Mouse (Mus musculus) kidney, postnatal 25 days (tissue): ENCODE measurements around the gene Lypd6b.
A peak's percentile ranks its signal among the peaks of the same experiment; 100 is the strongest.

Source experiments
- DNase-seq, 2 experiments: peaks; one replicate each; pipeline ENCODE4 v3.0.0; 2021; ENCODE audit warnings: mixed read lengths in 2 of 2

Lypd6b gene

GRCm38 (mm10) chr2:49825588-49825987 lies 38.1 kb downstream of the Lypd6b start:
- DNase-seq, result no peak

- peak; percentile 57 to 75 for DNase-seq
Measured at GRCm38 (mm10) chr2:49827756-49828155, 40.3 kb downstream of the Lypd6b start.

GRCm38 (mm10) chr2:49830369-49830768 lies 42.9 kb downstream of the Lypd6b start:
- no peak for DNase-seq

- DNase-seq, result peak; percentile 32 to 63
Measured at GRCm38 (mm10) chr2:49832277-49832803, 44.9 kb downstream of the Lypd6b start.

- DNase-seq, result no peak
Measured at GRCm38 (mm10) chr2:49837454-49838059, 50.1 kb downstream of the Lypd6b start.

- DNase-seq, result no peak
Measured at GRCm38 (mm10) chr2:49838611-49839010, 51.1 kb downstream of the Lypd6b start.

GRCm38 (mm10) chr2:49840573-49840972 lies 53.1 kb downstream of the Lypd6b start:
- DNase-seq, result peak; percentile 51 to 80

GRCm38 (mm10) chr2:49841089-49841488 lies 53.6 kb downstream of the Lypd6b start:
- no peak for DNase-seq

GRCm38 (mm10) chr2:49845104-49845503 lies 57.6 kb downstream of the Lypd6b start:
- DNase-seq, result no peak

GRCm38 (mm10) chr2:49846097-49846496 lies 58.6 kb downstream of the Lypd6b start:
- DNase-seq, result no peak

GRCm38 (mm10) chr2:49846880-49847279 lies 59.4 kb downstream of the Lypd6b start:
- DNase-seq, result no peak

GRCm38 (mm10) chr2:49847831-49848230 lies 60.3 kb downstream of the Lypd6b start:
- no peak for DNase-seq

GRCm38 (mm10) chr2:49849771-49850170 lies 62.3 kb downstream of the Lypd6b start:
- DNase-seq, result no peak

GRCm38 (mm10) chr2:49851977-49852376 lies 64.5 kb downstream of the Lypd6b start:
- DNase-seq, result no peak

GRCm38 (mm10) chr2:49856161-49856564 lies 68.7 kb downstream of the Lypd6b start:
- no peak for DNase-seq

GRCm38 (mm10) chr2:49856584-49856983 lies 69.1 kb downstream of the Lypd6b start:
- no peak for DNase-seq

- no peak for DNase-seq
Measured at GRCm38 (mm10) chr2:49860219-49860962, 72.9 kb downstream of the Lypd6b start.

GRCm38 (mm10) chr2:49860969-49861592 lies 73.6 kb downstream of the Lypd6b start:
- DNase-seq, result no peak

- no peak for DNase-seq
Measured at GRCm38 (mm10) chr2:49861658-49862057, 74.2 kb downstream of the Lypd6b start.

GRCm38 (mm10) chr2:49868116-49868858 lies 80.8 kb downstream of the Lypd6b start:
- DNase-seq, result no peak

GRCm38 (mm10) chr2:49869044-49869443 lies 81.6 kb downstream of the Lypd6b start:
- DNase-seq, result no peak

- DNase-seq, result no peak
Measured at GRCm38 (mm10) chr2:49869782-49870514, 82.5 kb downstream of the Lypd6b start.
